Mouse (Mus musculus) limb, embryonic 15.5 days (tissue): Measurements from ENCODE around the gene Klhl13. TPM values are rescaled to one million over a fixed set of nuclear protein-coding genes. Genes with fewer than 3 reads are reported as not detected.
A peak's percentile ranks its signal among the peaks of the same experiment; 100 is the strongest.

Experiments
- ATAC-seq: fragments of 200-750 bp; cut with Nextera tagmentation; 2 replicates; pipeline ENCODE4 v1.8.0; 2017; ENCODE audit warnings: low read depth, moderate TSS enrichment; ENCODE audit not compliant: insufficient number of reproducible peaks, low FRiP score, low TSS enrichment
- H3K27ac ChIP-seq: fragments of 300-500 bp; sonication (generic); 2 replicates; pipeline ENCODE4 v1.5.1; 2015; ENCODE audit warnings: moderate library complexity, mild to moderate bottlenecking, inconsistent platforms
- H3K27me3 ChIP-seq: fragments of 300-500 bp; sonication (generic); 2 replicates; pipeline ENCODE4 v1.6.1; 2015; ENCODE audit warnings: inconsistent platforms
- H3K36me3 ChIP-seq: fragments of 300-500 bp; sonication (generic); 2 replicates; pipeline ENCODE4 v1.6.1; 2015; ENCODE audit warnings: inconsistent platforms
- H3K4me1 ChIP-seq: fragments of 300-500 bp; sonication (generic); 2 replicates; pipeline ENCODE4 v1.6.1; 2015; ENCODE audit warnings: inconsistent platforms
- H3K4me2 ChIP-seq: fragments of 300-500 bp; sonication (generic); 2 replicates; pipeline ENCODE4 v1.6.1; 2015; ENCODE audit warnings: mild to moderate bottlenecking, inconsistent platforms
- H3K4me3 ChIP-seq: fragments of 300-500 bp; sonication (generic); 2 replicates; pipeline ENCODE4 v1.5.1; 2015; ENCODE audit warnings: mild to moderate bottlenecking, inconsistent platforms
- H3K9ac ChIP-seq: fragments of 300-500 bp; sonication (generic); 2 replicates; pipeline ENCODE4 v1.6.1; 2015; ENCODE audit warnings: inconsistent platforms
- H3K9me3 ChIP-seq: fragments of 300-500 bp; sonication (generic); 2 replicates; pipeline ENCODE4 v1.6.1; 2016; ENCODE audit warnings: inconsistent platforms
- WGBS: fragments of 180-500 bp; shearing (Covaris S2); methylation state at CpG from one replicate; pipeline ENCODE4 v1.1.7; 2015; 5-methylcytosine and 5-hydroxymethylcytosine counted together
- polyA plus RNA-seq: library from polyadenylated mRNA; unstranded; fragments of >200 nt; fragmentation: Nextera tagmentation; extraction: Ambion mirVana; gene quantifications from 2 replicates; pipeline ENCODE4 v1.2.1, GENCODE M21; 2015

Gene Klhl13
- 82.1 and 110 TPM in 2 replicates for polyA plus RNA-seq

DNA sequence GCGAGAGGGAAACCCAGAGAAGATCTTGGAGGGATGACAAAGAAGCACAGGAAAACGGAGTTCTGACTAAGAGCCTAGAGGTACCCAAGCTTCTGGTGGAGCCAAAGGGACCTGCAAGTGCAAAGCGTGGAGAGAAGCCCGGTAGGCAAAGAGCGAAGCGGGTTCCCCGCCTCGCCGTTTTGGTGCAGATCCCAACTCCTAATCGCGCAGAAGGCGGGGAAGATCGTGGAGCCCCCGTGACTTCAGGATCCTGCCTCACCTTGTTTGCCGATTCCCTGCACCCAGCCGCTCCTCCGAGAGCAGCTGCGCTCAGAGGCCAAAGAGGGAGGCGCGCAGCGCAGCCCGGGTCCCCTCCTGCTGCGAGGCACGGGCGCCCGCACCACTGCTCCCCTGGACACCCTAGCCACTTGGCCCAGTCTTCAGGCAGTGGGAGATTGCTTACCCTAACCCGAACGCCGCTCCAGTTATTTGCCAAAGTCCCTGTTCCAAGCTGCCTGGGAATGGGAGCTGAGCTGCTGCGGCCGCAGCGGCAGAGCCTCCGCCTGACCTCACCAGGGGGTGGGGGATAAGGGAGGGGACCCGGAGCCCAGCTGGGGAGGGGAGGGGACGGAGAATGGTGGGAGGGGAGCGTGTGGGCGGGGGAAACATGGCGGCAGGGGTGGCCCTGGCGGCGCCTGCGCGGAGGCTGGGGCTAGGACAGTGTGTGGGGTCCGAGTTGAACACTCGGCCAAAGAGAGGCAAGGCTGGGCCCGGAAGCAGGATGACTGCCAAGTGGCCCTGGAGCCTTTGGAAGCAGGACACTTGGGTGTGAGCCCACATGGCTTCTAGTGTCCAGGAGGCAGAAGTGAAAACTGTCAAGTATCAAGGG, at the start of gene Klhl13:
Klhl13 (minus strand) TSS at position 569 of the 868 bp plus-strand sequence.
- H3K4me3 ChIP-seq: peak within 1 kb of the TSS; percentile 55
- 8% methylated on average over 40 of the region's 45 CpGs for WGBS
- peak within 1 kb of the TSS; percentile 41 for H3K4me2 ChIP-seq
- peak within 1 kb of the TSS; percentile 32 for H3K9ac ChIP-seq
- peak; percentile 80 for ATAC-seq
- peak within 1 kb of the TSS; percentile 86 for H3K27ac ChIP-seq
- H3K36me3 ChIP-seq: no peaks in the 10 kb centered on the region
- H3K27me3 ChIP-seq: no peaks in the 10 kb centered on the region
- no peaks in the 10 kb centered on the region for H3K9me3 ChIP-seq
- H3K4me1 ChIP-seq: no peaks in the 10 kb centered on the region

DNA sequence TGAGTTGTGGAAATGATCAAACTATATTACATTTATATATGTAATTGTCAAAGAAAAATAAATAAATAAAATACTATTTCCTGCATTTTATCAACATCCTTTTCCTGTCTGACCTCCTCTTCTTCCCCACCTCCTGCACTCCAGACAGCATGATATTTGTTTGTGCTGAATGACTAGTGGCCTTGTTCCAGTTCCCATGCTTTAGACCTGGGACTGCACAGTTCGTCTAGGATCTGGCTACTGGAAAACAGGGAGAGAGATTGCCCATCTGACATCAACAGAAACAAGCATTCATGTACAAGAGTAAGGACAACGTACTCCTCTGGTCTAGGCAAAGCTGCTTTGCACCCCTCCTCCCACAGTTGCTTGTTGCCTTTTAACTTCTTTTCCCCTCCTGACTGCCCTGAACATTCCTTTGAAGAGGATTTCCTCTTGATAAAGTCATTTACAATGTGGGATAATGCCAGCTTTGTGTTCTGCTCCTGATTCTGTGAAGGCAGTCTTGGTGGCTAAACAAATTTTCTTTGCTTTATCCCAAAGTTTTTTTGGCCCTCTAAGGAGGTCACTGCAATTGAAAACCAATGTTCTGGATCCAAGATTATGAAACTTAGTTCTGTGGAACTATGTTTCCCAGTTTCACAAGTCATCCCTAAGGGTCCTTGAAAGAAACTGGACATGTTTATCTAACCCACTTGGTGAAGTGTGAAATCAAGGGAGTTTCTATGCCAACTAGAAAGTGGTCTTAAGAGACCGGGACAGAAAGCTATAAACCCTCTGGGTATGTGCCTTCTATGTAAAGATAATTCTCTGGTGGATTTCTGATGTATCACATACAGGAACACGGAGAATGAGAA, 44.6 kb upstream of the Klhl13 start:
- ATAC-seq: no peak
- Histone ChIP-seq H3K27me3 (no peaks in the 10 kb centered on the region), H3K4me3 (no peak overlapping the region), H3K36me3 (no peaks in the 10 kb centered on the region), H3K9me3 (no peaks in the 10 kb centered on the region), H3K27ac (no peak overlapping the region), H3K4me2 (no peak overlapping the region), H3K9ac (no peak overlapping the region), H3K4me1 (no peaks in the 10 kb centered on the region)
- WGBS: 58% methylated on average over 4 of the region's 4 CpGs

DNA sequence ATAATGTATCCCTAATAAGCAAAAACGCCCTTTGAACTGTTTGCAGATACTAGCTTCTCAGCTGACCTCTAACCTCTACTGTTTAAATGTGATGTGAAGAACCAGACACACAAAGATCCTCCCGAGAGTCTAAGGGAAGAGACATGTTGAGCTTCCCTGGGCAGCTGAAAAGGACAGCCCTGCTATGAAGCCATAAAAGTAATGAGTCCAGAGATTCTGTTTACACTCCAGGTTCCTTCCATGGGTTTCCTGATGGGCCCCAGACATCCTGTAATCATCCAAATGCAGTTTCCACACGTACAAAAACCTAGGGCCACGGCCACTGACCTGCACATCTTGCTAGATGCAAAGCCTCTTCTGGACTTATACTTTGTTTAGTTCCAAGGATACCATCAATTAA, 23.8 kb upstream of the Klhl13 start:
- no peak overlapping the region for H3K27ac ChIP-seq
- H3K36me3 ChIP-seq: no peaks in the 10 kb centered on the region
- no peaks in the 10 kb centered on the region for H3K4me1 ChIP-seq
- no peak overlapping the region for H3K9ac ChIP-seq
- no peaks in the 10 kb centered on the region for H3K9me3 ChIP-seq
- no peaks in the 10 kb centered on the region for H3K27me3 ChIP-seq
- H3K4me2 ChIP-seq: no peak overlapping the region
- no peak for ATAC-seq
- WGBS: 56% methylated on average over 4 of the region's 4 CpGs
- no peak overlapping the region for H3K4me3 ChIP-seq

DNA sequence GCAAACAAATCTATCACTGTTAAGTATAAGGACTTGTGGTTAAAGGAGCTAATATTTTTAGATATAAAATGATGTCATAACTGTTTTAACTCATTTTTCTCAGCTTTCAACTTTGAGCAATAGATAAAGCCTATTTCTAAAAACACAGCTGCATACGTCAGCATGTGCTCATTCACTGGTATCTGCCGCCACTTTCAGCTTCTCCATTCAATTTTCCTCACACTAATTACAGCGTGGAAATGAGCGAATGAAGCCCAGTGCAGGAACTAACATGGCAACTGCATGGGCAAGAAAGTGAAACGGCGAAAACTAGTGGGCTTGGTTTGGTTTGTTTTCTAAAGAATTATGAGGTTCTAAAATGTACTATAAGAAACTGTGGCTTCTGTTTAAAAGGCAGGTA, 1.4 kb downstream of the Klhl13 start:
- H3K27me3 ChIP-seq: no peaks in the 10 kb centered on the region
- peak overlapping the region; percentile 55 for H3K4me3 ChIP-seq
- 52% methylated on average over 6 of the region's 6 CpGs for WGBS
- H3K4me1 ChIP-seq: no peaks in the 10 kb centered on the region
- H3K9me3 ChIP-seq: no peaks in the 10 kb centered on the region
- no peaks in the 10 kb centered on the region for H3K36me3 ChIP-seq
- H3K9ac ChIP-seq: no peak overlapping the region
- peak overlapping the region; percentile 41 for H3K4me2 ChIP-seq
- ATAC-seq: no peak
- no peak overlapping the region for H3K27ac ChIP-seq

DNA sequence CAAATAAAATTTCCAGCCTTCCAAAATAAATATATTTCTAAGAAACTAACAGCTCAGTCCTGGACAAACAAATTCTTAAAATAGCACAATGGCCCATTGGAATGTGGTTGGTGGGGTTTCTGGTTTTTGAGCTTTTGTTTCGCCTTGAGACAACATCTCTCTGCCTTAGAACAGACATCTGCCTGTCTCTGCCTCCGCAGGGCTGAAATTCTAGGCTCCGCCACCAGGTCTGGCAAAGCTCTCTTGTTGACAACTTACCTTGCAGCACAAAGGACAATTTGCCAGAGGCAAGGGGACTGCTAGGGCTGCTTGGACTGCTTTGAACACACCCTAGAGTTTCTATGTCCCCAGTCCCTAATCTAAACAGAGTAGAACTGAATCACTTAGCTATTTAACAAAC, 4.4 kb downstream of the Klhl13 start:
- no peaks in the 10 kb centered on the region for H3K36me3 ChIP-seq
- WGBS: 83% methylated on average over 3 of the region's 3 CpGs
- H3K27me3 ChIP-seq: no peaks in the 10 kb centered on the region
- no peak for ATAC-seq
- no peak overlapping the region for H3K4me3 ChIP-seq
- no peak overlapping the region for H3K9ac ChIP-seq
- H3K4me2 ChIP-seq: no peak overlapping the region
- no peaks in the 10 kb centered on the region for H3K4me1 ChIP-seq
- H3K9me3 ChIP-seq: no peaks in the 10 kb centered on the region
- no peak overlapping the region for H3K27ac ChIP-seq

DNA sequence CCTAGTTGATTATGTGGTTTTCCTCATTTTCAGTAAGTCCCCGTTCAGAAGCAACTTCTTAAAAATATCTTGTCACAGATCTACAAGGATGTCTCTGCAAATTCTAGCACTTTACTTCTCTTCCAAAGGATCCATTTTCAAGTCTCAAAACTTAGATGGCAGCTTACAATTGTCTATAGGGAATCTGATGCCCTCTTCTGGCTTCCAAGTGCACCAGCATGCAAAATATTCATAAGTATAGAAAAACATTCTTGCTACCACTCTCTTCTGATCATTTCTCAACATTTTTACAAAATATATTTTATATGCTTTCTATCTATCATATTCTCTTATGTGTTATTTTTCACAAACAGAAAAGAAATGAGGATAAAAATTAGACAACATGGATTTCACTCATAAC, 14.8 kb downstream of the Klhl13 start:
- H3K4me1 ChIP-seq: no peaks in the 10 kb centered on the region
- H3K36me3 ChIP-seq: peaks cover 3% of the 10 kb centered on the region; the same call in 1 of the 2 replicates
- H3K4me2 ChIP-seq: no peak overlapping the region
- no peaks in the 10 kb centered on the region for H3K27me3 ChIP-seq
- no peak overlapping the region for H3K27ac ChIP-seq
- no peak for ATAC-seq
- 81% methylated on average over 1 of the region's 1 CpGs for WGBS
- H3K9me3 ChIP-seq: no peaks in the 10 kb centered on the region
- no peak overlapping the region for H3K4me3 ChIP-seq
- no peak overlapping the region for H3K9ac ChIP-seq

DNA sequence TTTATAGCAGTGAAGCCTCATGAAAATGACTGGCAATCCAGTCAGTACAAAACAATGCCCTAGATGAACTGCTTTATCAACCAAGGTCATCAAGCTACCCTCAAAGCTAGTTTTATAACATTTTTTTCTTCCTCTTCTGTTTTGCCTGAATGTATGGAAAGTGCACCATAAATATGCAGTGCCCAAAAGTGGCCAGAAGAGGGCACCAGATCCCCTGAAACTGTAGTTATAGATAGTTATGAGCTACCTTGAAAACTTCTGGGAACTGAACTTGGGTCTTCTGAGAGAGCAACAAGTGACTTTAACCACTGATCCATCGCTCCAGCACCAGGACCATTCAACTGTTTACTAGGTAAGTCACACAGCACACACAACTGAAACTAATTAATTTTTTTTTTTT, 36.8 kb downstream of the Klhl13 start:
- Histone ChIP-seq H3K27ac (no peak overlapping the region), H3K9ac (no peak overlapping the region), H3K4me1 (no peaks in the 10 kb centered on the region), H3K9me3 (no peaks in the 10 kb centered on the region), H3K4me3 (no peak overlapping the region), H3K27me3 (no peaks in the 10 kb centered on the region), H3K36me3 (no peaks in the 10 kb centered on the region), H3K4me2 (no peak overlapping the region)
- 54% methylated on average over 1 of the region's 1 CpGs for WGBS
- no peak for ATAC-seq

DNA sequence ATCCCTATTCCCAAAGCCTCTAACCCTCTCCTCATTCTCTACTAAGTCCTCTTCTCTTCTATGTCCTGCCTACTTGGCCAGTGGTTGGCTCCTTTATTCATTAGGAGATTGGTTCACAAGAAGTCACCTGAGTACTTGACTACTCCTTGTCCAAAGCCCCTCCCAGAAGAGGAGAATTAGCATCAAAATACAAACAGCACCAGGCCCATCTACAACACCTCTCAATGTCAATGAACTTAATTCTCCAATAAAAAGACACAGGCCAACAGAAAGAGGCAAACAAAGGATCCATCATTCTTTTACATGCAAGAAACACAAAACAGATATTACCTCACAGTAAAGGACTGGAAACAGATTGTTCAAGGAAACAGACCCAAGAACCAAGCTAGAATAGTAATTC, 46.0 kb downstream of the Klhl13 start:
- no peak for ATAC-seq
- Histone ChIP-seq H3K27ac (no peak overlapping the region), H3K4me1 (no peaks in the 10 kb centered on the region), H3K4me2 (no peak overlapping the region), H3K36me3 (no peaks in the 10 kb centered on the region), H3K4me3 (no peak overlapping the region), H3K9me3 (no peaks in the 10 kb centered on the region), H3K27me3 (no peaks in the 10 kb centered on the region), H3K9ac (no peak overlapping the region)

DNA sequence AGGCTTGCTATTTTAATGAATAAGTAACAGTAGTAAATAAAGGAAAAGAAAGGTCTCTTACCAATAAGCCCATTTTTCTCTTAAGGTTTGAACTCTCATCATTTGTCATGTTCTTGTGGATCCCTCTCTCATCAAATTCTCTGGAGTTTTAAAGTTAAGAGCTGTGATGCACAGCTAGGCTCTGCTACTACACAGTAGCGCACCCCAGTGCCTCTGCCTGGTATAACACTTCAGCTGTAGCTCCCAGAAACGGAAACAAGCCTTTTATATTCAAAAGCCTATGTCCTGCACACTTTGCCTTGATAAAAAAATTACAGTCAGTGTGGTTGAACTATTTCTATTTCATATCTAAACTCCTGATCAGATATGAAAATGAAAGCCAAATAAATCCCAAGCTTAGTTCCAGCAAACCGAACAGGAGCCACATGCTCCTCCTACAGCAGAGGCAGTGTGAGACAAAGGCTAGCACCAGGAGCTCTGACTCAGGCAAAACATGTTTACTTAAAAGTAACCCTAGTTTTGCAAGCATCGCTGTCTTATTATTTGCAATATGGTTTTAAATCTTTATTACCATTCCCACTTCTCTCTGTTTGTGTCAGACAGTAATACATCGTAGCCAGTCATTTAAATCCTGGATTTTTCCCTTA, 68.8 kb downstream of the Klhl13 start:
- no peak for ATAC-seq
- Histone ChIP-seq H3K27me3 (no peaks in the 10 kb centered on the region), H3K4me3 (no peak overlapping the region), H3K4me1 (no peaks in the 10 kb centered on the region), H3K9me3 (no peaks in the 10 kb centered on the region), H3K4me2 (no peak overlapping the region), H3K36me3 (no peaks in the 10 kb centered on the region), H3K27ac (no peak overlapping the region), H3K9ac (no peak overlapping the region)
- WGBS: 42% methylated on average over 5 of the region's 5 CpGs

DNA sequence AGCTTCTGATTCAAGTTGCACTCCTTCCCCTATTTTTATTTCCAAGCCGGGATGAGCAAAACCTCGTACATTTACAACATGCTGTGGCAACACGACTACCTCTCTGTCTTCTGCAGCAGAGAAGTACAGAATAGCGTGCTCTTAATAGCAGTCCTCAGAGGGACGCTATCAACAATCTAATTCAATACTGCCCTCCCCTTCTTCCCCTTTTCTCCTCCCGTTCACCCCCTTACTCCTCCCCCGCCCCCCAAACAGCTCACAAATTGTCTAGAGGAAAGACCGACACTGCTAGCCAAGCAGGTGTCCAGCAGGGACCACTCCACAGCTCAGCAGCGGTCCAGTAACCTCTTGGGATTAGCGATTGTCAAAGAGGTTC, 79.5 kb downstream of the Klhl13 start:
- Histone ChIP-seq H3K4me1 (no peaks in the 10 kb centered on the region), H3K36me3 (no peaks in the 10 kb centered on the region), H3K4me2 (0 out of 2 replicates have a peak overlapping the region, but pooled peaks have one; percentile 3), H3K9me3 (no peaks in the 10 kb centered on the region), H3K4me3 (no peak overlapping the region), H3K27me3 (no peaks in the 10 kb centered on the region), H3K9ac (no peak overlapping the region), H3K27ac (no peak overlapping the region)
- 34% methylated on average over 10 of the region's 10 CpGs for WGBS
- no peak for ATAC-seq

DNA sequence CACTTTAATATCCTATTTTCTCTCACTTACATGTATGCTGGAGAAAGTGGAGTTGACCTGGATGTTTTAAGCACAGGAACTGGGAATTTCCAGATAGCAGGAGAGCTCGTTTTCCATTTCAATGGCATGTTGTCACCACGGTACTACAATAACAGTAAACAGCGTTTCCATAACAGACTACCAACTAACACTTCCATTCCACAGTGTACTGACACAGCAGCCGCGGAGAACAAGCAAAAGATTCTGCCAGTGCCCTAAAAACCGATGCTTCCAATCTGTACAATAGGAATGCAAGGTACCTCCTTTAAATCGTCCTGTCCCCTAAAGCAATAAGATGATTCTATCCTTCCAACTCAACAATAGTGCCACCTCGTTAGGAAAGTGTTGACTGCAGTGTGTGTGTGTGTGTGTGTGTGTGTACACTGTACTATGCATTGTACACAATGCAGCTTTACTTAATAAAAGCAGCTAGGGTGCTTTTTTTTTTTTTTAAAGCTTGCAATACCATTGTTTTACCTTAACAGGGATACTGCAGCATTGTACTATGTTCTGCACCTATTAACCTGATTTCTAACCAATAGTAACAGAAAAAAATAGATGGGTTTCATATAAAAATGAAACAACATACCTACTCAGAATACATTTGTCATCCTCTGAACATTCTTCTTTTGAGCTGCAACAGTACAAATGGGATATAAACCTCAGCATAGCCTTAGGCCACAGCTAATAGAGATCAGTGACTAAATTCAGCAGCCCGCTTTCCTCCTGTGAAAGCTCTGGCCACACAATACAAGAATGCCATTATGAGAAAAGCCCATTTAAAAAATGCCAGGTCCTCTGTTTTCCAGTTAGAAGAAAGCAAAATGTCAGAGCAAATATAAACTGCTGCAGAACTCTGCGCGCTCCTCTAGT, 80.1 kb downstream of the Klhl13 start:
- Histone ChIP-seq H3K4me1 (no peaks in the 10 kb centered on the region), H3K4me2 (no peak overlapping the region), H3K27ac (no peak overlapping the region), H3K36me3 (no peaks in the 10 kb centered on the region), H3K9ac (no peak overlapping the region), H3K27me3 (no peaks in the 10 kb centered on the region), H3K4me3 (no peak overlapping the region), H3K9me3 (no peaks in the 10 kb centered on the region)
- no peak for ATAC-seq
- WGBS: 56% methylated on average over 11 of the region's 11 CpGs
